Mouse (Mus musculus): ENCODE measurements around the gene Klk1b11.
"Not testable (repeated sequence)": the region's sequence is repeated elsewhere in the genome, so short reads cannot be mapped to it uniquely, and the experiment has no call there.

The Klk1b11 gene

DNA sequence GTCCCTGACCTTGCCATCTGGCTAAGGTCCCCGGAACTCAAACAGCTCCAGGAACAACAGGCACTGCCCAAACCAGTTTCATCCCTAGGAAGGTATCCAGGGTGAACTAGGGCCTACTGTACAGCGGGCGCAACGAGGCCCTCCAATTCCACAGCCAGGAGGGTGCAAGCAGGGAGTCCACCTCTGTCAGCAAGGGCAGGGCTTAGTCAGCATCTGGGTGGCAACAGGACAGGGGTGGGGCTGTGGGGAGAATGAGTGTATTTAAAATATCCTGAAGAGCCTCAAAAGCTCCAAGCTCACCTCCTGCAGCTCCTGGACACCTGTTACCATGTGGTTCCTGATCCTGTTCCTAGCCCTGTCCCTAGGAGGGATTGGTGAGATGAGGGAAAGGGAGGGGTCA, at the start of gene Klk1b11:
Gene Klk1b11, plus strand, starts transcription at position 301 of the 400 bp plus-strand sequence.
- TF ChIP-seq GATA4 (IDR thresholded peaks at IDR 0.05; ENCODE audit: insufficient replicate concordance, low read length) = not testable (repeated sequence)

DNA sequence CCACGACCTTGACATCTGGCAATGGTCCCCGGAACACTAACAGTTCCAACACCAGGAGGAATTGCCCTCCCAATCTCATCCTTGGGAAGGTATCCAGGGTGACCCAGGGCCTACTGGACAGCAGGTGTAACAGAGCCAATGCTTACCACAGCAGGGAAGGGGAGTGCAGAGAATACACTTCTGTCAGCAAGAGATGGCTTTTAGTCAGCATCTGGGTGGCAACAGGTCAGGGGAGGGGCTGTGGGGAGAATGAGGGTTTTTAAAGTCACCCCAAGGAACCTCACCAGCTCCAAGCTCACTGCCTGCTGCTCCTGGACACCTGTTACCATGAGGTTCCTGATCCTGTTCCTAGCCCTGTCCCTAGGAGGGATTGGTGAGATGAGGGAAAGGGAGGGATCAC, 45.3 kb upstream of the Klk1b11 start, which contains the start of gene Klk1b8:
Gene Klk1b8, plus strand, starts transcription at position 301 of the 400 bp plus-strand sequence.
- TF ChIP-seq GATA4 (IDR thresholded peaks at IDR 0.05; ENCODE audit: insufficient replicate concordance, low read length) = no peak

DNA sequence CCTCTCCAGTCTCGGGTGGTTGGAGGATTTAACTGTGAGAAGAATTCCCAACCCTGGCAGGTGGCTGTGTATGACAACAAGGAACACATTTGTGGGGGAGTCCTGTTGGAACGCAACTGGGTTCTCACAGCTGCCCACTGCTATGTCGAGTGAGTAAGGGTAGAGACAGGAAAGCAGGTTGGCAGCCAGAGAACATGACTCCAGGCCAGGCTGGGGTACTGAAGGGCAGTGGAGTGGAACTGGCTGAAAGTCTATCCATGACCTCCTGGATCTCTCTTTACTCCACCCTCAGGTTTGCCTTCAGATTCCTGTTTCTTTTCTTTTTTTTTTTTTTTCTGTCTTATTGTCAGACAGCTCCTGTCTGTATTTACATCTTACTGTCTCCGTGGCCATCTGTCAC, 43.0 kb upstream of the Klk1b11 start:
- TF ChIP-seq GATA4 (IDR thresholded peaks at IDR 0.05; ENCODE audit: insufficient replicate concordance, low read length) = no peak

DNA sequence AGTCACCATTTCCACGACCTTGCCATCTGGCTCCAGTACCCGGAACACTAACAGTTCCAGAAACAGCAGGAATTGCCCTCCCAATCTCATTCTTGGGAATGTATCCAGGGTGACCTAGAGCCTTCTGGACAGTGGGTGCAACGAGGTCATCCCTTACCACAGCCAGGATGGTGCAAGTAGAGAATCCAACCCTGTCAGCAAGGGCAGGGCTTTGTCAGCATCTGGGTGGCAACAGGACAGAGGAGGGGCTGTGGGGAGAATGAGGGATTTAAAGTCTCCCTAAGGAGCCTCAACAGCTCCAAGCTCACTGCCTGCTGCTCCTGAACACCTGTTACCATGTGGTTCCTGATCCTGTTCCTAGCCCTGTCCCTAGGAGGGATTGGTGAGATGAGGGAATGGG, 29.2 kb upstream of the Klk1b11 start, which contains the start of gene Klk1b1:
Gene Klk1b1, plus strand, starts transcription at position 301 of the 400 bp plus-strand sequence.
- TF ChIP-seq GATA4 (IDR thresholded peaks at IDR 0.05; ENCODE audit: insufficient replicate concordance, low read length) = no peak

DNA sequence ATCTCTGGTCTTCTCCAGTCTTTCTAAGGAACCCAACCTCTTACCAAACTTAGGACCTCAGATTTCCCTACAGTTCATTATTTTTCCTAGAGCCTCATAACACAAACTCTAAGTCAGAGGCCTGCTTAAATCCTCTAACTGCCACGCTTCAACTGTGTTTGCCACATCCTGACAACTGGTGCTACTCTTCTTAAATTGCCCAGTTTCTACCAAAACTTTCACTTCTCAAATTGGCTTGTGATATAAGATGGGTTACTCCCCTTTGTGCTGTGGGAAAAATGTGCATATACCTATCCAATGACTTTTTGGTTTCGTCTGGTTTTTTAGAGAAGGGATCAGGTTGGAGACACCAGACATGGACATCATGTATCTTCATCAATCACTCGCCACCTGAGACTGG, 28.6 kb upstream of the Klk1b11 start:
- TF ChIP-seq GATA4 (IDR thresholded peaks at IDR 0.05; ENCODE audit: insufficient replicate concordance, low read length) = no peak

DNA sequence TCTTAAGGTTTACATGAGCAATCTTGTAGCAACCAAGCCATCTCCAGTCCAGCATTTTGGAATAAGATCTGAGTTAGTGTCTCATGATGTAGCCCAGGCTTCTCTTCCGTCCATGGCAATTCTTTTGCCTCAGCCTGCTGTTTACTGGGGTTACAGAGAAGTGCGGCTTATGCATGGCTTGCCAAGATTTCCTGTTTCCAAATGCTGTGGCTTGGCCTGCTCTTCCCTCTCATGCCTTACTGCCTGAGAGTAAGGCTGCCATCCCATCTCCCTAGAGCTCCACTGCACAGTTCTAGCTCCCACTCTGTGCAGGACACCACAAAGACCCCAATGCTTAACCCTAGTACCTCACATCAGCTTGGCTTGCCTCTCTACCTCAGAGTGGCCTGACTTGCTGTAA, 28.1 kb upstream of the Klk1b11 start:
- TF ChIP-seq GATA4 (IDR thresholded peaks at IDR 0.05; ENCODE audit: insufficient replicate concordance, low read length) = no peak

DNA sequence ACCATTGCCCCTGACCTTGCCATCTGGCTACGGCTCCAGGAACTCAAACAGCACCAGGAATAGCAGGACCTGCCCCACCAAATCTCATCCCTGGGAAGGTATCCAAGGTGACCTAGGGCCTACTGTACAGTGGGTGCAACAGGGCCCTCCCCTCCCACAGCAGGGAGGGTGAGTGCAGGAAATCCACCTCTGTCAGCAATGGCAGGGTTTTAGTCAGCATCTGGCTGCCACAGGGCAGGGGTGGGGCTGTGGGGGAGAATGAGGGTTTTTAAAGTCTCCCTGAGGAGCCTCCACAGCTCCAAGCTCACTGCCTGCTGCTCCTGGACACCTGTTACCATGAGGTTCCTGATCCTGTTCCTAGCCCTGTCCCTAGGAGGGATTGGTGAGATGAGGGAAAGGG, 19.9 kb upstream of the Klk1b11 start, which contains the start of gene Klk1b9:
Gene Klk1b9, plus strand, starts transcription at position 301 of the 400 bp plus-strand sequence.
- TF ChIP-seq GATA4 (IDR thresholded peaks at IDR 0.05; ENCODE audit: insufficient replicate concordance, low read length) = not testable (repeated sequence)

DNA sequence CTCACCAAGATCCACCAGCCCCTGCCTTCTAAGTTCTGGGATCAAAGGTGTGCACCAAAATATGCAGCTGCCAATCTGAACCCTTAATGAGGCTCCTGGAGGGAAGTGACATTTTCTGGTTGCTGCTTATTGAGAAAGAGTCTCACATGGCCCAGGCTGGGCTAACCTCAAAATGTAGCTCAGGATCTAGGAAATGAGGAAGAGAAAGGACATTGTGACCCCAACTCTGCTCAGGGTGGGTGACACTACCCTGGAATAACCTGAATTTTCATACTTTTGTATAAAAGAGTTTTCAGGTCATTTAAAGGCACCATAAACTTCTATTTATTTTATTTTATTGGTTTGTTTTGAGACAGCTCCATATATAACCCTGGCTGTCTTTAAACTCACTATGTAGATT, 10.0 kb upstream of the Klk1b11 start:
- no peak for TF ChIP-seq GATA4 (IDR thresholded peaks at IDR 0.05; ENCODE audit: insufficient replicate concordance, low read length)

DNA sequence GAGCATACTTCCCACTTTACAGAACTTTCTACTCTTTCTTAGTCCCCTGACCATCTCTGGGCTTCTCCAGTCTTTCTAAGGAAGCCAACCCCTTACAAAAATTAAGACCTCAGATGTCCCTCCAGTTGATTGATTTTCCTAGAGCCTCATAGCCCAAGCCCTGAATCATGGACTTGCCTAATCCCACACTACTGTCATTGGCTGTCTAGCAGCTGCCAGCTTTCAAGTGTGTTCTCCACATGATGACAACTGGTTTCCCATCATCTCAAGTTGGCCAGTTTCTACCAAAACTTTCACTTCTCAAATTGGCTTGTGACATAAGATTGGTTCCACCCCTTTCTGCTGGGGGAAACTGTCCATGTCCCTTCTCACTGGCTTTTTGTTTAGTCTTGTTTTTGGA, 9.2 kb downstream of the Klk1b11 start:
- TF ChIP-seq GATA4 (IDR thresholded peaks at IDR 0.05; ENCODE audit: insufficient replicate concordance, low read length) = no peak

DNA sequence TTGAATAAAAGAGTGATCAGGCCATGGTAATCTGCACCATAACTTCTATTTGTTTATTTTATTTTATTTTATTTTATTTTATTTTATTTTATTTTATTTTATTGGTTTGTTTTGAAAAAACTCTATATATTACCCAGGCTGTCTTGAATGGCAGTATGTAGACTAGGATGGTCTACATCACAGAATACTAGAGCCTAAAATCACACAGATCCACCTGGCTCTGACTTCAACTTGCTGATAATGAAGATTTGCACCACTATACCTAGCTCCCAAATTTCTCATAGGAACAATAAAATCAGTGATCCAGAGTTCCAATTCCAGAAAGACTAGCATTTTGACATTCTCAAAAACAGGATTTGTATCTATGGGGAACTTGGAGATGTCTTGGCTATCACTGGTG, 16.2 kb downstream of the Klk1b11 start, which contains the start of gene Klk1b26:
Gene Klk1b26, plus strand, starts transcription at position 301 of the 400 bp plus-strand sequence.
- not testable (repeated sequence) for TF ChIP-seq GATA4 (IDR thresholded peaks at IDR 0.05; ENCODE audit: insufficient replicate concordance, low read length)

DNA sequence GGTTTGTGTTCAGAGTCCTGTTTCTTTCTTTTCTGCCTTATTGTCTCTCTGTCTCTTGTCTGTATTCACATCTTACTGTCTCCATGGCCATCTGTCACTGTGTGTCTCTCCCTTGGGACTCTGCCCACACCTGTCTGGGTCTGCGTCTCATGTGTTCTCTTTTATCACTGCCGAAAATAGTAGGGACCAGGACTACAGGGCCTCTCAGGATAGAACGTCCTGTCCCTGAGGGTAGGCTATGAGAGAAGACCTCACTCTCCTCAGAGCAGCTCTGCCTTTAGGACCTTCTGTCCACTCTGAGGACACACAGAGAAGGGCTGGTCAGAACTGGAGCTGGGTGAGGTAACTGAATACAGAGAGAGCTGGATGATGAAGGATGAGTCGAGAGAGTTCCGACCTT, 19.4 kb downstream of the Klk1b11 start:
- TF ChIP-seq GATA4 (IDR thresholded peaks at IDR 0.05; ENCODE audit: insufficient replicate concordance, low read length) = no peak

Measured in liver, adult (tissue).